Mouse (Mus musculus): ENCODE data around the gene Drd2. TPM values are rescaled to one million over a fixed set of nuclear protein-coding genes. Genes with fewer than 3 reads are reported as not detected.

Gene Drd2
- polyA plus RNA-seq, 1 experiment = 23.7 TPM

DNA sequence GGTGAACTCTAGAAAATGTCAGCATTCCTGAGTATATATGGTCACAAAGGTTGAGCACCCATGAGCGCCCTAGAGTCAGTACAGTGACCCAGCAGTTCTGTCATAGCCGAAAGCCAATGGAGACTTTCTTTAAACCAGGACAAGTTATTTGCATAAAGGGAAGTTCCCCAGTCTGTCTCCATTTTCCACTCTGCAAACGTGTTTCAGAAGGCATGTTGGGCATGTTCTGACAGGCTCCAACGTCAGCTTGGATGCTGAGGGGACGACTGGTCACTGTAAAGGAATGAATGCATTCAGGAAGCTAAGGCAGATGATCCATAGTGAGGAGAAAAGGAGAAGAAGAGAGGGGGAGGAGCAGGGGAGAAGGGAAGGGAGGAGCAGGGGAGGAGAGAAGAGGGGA lies 87.1 kb downstream of the Drd2 start:
- TF ChIP-seq CTCF (IDR thresholded peaks at IDR 0.05; ENCODE audit: extremely low read depth, insufficient read depth, low read length) (no peak), POLR2A (IDR thresholded peaks at IDR 0.05; ENCODE audit: extremely low read depth, insufficient read depth, low read length) (no peak)
- H3K27ac ChIP-seq (ENCODE audit: insufficient read depth, low read length) = no peak overlapping the region
- no peak overlapping the region for H3K4me3 ChIP-seq (ENCODE audit: insufficient read depth, low read length)
- no peaks in the 10 kb centered on the region; the same call in 1 of the 2 replicates for H3K4me1 ChIP-seq (ENCODE audit: control insufficient read depth, insufficient read depth, low read length)

DNA sequence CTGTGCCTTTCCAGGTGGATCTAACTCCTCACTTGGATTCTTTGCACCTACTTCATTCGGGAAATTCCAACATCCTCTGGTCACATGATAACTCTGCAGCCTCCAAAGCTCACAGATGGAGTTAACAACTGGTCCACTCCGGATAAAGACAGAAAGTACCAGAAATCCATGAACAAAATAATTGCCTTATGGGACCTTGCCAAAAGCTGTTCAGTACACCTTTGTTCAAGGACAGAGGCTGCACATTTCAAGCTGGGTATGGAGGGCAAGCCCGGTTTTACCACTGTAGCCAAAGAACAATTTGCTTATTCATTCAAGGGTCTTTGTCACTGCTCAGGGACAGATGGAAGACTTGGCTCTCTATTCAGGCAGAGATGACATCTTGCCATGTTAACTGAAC lies 102.2 kb downstream of the Drd2 start:
- TF ChIP-seq CTCF (IDR thresholded peaks at IDR 0.05; ENCODE audit: extremely low read depth, insufficient read depth, low read length) = no peak
- no peak for TF ChIP-seq POLR2A (IDR thresholded peaks at IDR 0.05; ENCODE audit: extremely low read depth, insufficient read depth, low read length)
- no peak overlapping the region for H3K27ac ChIP-seq (ENCODE audit: insufficient read depth, low read length)
- no peak overlapping the region for H3K4me3 ChIP-seq (ENCODE audit: insufficient read depth, low read length)

DNA sequence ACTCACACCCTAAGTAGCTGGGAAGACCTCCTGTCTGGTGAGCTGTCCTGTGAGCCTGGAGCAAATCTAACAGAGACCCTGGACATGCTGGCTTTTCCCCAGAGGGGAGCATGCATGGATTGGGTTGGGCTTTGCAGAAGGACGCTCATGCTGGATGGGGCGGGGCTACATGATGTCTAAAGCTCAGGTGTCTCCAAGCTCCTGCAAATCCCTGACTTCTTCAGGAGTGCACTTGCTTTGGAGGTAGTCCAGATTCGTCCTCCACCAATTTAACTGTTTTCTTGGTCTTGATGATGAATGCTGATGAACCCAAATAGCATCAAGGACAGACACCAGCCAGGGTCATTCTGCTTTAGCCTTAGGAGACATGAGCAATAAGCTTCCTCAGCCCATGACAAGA lies 110.1 kb downstream of the Drd2 start:
- TF ChIP-seq POLR2A (IDR thresholded peaks at IDR 0.05; ENCODE audit: extremely low read depth, insufficient read depth, low read length) (no peak), CTCF (IDR thresholded peaks at IDR 0.05; ENCODE audit: extremely low read depth, insufficient read depth, low read length) (no peak)
- Histone ChIP-seq H3K27ac (ENCODE audit: insufficient read depth, low read length) (no peak overlapping the region), H3K4me3 (ENCODE audit: insufficient read depth, low read length) (no peak overlapping the region), H3K4me1 (ENCODE audit: control insufficient read depth, insufficient read depth, low read length) (no peaks in the 10 kb centered on the region)

More for the DNA sequence above, 102.2 kb downstream of the Drd2 start:
- H3K4me1 ChIP-seq (ENCODE audit: control insufficient read depth, insufficient read depth, low read length) = no peaks in the 10 kb centered on the region

DNA sequence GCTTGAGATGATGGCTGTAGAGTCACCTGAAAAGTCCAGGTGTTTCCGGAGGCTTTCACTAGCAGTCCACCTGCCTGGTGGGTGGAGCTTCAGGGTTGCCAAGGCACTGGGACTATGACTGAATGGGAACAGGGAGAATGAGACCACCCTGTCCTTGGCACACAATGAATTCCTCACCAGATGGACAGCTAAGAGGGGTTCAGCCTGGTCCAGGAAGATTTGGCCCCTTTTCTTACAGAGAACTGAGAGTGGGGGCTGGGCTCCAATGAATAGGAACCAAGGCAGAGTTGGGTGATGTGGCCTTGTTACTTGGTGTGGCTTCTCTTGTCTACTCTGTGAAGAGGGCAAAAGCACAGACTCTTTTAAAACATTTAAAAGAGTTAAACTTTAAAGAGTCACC lies 112.0 kb downstream of the Drd2 start:
- no peak overlapping the region for H3K27ac ChIP-seq (ENCODE audit: insufficient read depth, low read length)
- TF ChIP-seq POLR2A (IDR thresholded peaks at IDR 0.05; ENCODE audit: extremely low read depth, insufficient read depth, low read length) = no peak
- no peak for TF ChIP-seq CTCF (IDR thresholded peaks at IDR 0.05; ENCODE audit: extremely low read depth, insufficient read depth, low read length)
- H3K4me3 ChIP-seq (ENCODE audit: insufficient read depth, low read length) = no peak overlapping the region
- H3K4me1 ChIP-seq (ENCODE audit: control insufficient read depth, insufficient read depth, low read length) = no peaks in the 10 kb centered on the region

DNA sequence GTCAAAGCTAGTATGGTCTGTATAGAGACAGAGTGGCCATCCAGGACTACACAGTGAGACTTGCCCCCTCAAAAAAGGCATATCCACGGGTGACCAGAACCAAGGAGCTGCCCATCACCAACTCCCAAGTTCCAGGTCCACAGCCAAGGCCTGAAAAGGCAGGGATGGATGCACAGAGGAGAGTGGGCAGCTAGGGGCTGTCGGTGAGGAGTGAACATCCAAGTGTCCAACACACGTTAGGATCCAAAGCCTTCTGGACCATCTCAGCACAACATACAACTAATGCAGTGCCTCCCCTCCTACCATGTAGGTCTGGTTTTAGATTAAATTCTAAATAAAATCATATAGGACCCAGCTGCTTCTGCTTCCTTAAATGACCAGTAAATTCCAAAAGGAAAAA lies 115.7 kb downstream of the Drd2 start:
- TF ChIP-seq POLR2A (IDR thresholded peaks at IDR 0.05; ENCODE audit: extremely low read depth, insufficient read depth, low read length) (no peak), CTCF (IDR thresholded peaks at IDR 0.05; ENCODE audit: extremely low read depth, insufficient read depth, low read length) (no peak)
- H3K4me1 ChIP-seq (ENCODE audit: control insufficient read depth, insufficient read depth, low read length) = no peaks in the 10 kb centered on the region
- H3K4me3 ChIP-seq (ENCODE audit: insufficient read depth, low read length) = no peak overlapping the region
- no peak overlapping the region for H3K27ac ChIP-seq (ENCODE audit: insufficient read depth, low read length)

Other genes with a start within 250 kb of the Drd2 start
- not detected in 2 replicates for gene Gm4894, start 90.1 kb upstream of the Drd2 start, polyA plus RNA-seq (2012; rRNA removed)
- gene Ankk1, start 86.4 kb downstream of the Drd2 start, polyA plus RNA-seq (2012; rRNA removed) = not detected in 2 replicates
- 1.6 and 1.7 TPM in 2 replicates for gene Ttc12, start 145.6 kb downstream of the Drd2 start, polyA plus RNA-seq (2012; rRNA removed)